Mouse (Mus musculus): ENCODE data around the gene Sult1c2. TPM values are rescaled to one million over a fixed set of nuclear protein-coding genes. Genes with fewer than 3 reads are reported as not detected.

Gene Sult1c2
- polyA plus RNA-seq (2014; fragmentation: Illumina TruSeq; extraction: RNeasy Lipid Tissue Mini Kit (QIAGEN cat#74804); ENCODE audit: low read depth, low replicate concordance): 0.11 TPM

GRCm38 (mm10) chr17:53846206-53846605, at the start of gene Sult1c2:
Gene Sult1c2 (minus strand): TSS chr17:53846339.

Other genes starting within 250 kb of the Sult1c2 start
- 6.8 TPM for gene Sgo1, start 157.0 kb downstream of the Sult1c2 start, polyA plus RNA-seq (2014; fragmentation: Illumina TruSeq; extraction: RNeasy Lipid Tissue Mini Kit (QIAGEN cat#74804); ENCODE audit: low read depth, low replicate concordance)
- gene Sult1c1, start 144.3 kb upstream of the Sult1c2 start, polyA plus RNA-seq (2014; fragmentation: Illumina TruSeq; extraction: RNeasy Lipid Tissue Mini Kit (QIAGEN cat#74804); ENCODE audit: low read depth, low replicate concordance): 0.13 TPM

All from testis, adult 10 weeks (tissue).